Comparison of ENCODE assay signal across 9 mouse cellular contexts in the genomic region with DNA sequence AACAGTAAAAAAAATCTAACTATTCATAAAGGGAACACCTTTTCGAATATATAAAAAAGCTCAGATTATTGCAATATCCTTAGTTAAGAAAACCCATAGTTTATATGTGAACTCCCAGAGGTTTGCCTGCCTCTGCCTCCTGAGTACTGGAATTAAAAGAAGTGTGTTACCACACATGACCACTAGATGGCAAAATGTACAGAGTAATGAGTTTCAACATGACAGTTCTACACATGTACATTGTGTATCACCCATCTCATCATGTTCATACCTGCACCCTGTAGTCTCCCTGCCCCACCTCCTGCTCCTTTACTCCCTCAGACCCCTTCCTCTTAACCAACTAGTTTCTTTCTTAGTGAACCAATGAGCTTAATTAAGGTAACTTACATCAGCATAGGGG. TPM values are rescaled to one million over a fixed set of nuclear protein-coding genes. Genes with fewer than 3 reads are reported as not detected.
DNase-seq lines count a peak whose midpoint lies in the region; ATAC-seq and TF ChIP-seq lines count a peak whose summit lies in the region.
"Had no signal": no experiment of that assay in that cellular context is flagged by ENCODE, and none has a peak within 500 bp of the region (broad histone marks: within the 10 kb centered on the region; RNA-seq: fewer than 3 reads in every experiment).

No protein-coding gene starts in this region.

- no peak overlapping the region for H3K27ac ChIP-seq in MEL (ENCODE audit: control insufficient read depth, low read depth, low read length)
- H3K27ac ChIP-seq: hindbrain, embryonic 14.5 days had no signal

- H3K27me3 ChIP-seq in MEL (ENCODE audit: control insufficient read depth in 1 of 2, insufficient read depth in 2 of 2, low read length in 2 of 2), result no peaks in the 10 kb centered on the region

- no peaks in the 10 kb centered on the region; a peak in 1 of 4 replicates for H3K4me1 ChIP-seq in MEL (ENCODE audit: control insufficient read depth in 1 of 2, insufficient read depth in 2 of 2, low read length in 2 of 2)

- peak; percentile 6 to 26 for DNase-seq in heart, adult 18-20 months
- DNase-seq in heart, adult 9 months (ENCODE audit: low spot score in 2 of 2), result no peak
- DNase-seq in 3T3-L1 (ENCODE audit: low read depth, low spot score), result peak; percentile 73
- DNase-seq in MEL (ENCODE audit: low read depth, low spot score), result peak; percentile 50
- DNase-seq in gastrocnemius, postnatal 36 days, result no peak
- no peak for DNase-seq in right cerebral cortex, postnatal 14 days
- no peak for DNase-seq in adrenal gland, postnatal 4 days (ENCODE audit: low spot score in 2 of 2)

- intact Hi-C loops in gastrocnemius, postnatal 36 days (cut with DNase I), result loop anchor here (5.0 kb wide), 1 partner anchor 33 kb away; no protein-coding TSS in a partner anchor

- no peaks in the 10 kb centered on the region for H3K79me2 ChIP-seq in MEL (ENCODE audit: control insufficient read depth, insufficient read depth, low read length, poor library complexity)

- no peak overlapping the region for H3K9ac ChIP-seq in MEL (ENCODE audit: control insufficient read depth, low read depth, low read length, poor library complexity, severe bottlenecking)
- H3K9ac ChIP-seq: hindbrain, embryonic 14.5 days had no signal

- H3K9me3 ChIP-seq in MEL (replicated peaks; ENCODE audit: insufficient read depth, low read length), result no peaks in the 10 kb centered on the region

- peak; percentile 58 for ATAC-seq in inflammation-experienced regulatory T-cells, adult 6 months

- peak; percentile 38 for TF ChIP-seq RAD21 in MEL (IDR thresholded peaks at IDR 0.05; ENCODE audit: low read depth, low read length)

- no peak for TF ChIP-seq EP300 in MEL (IDR thresholded peaks at IDR 0.05; ENCODE audit: low read depth in 1 of 2, low read length in 2 of 2)

- peaks cover 0 to 4% of the 10 kb centered on the region in 2 experiments; a peak in 2 of 4 replicates for H3K36me3 ChIP-seq in MEL (ENCODE audit: control insufficient read depth in 1 of 2, insufficient read depth in 2 of 2, low read length in 2 of 2)

- no peak overlapping the region for H3K4me3 ChIP-seq in MEL (ENCODE audit: control insufficient read depth in 1 of 2, insufficient read depth in 1 of 2, low read depth in 2 of 2, low read length in 2 of 2)

- TF ChIP-seq POLR2A in MEL (IDR thresholded peaks at IDR 0.05; ENCODE audit: control insufficient read depth in 1 of 2, insufficient read depth in 1 of 2, low read depth in 1 of 2, low read length in 2 of 2, poor library complexity in 1 of 2), result no peak

- TF ChIP-seq CTCF in MEL (IDR thresholded peaks at IDR 0.05 in 2 of 3, conservative IDR thresholded peaks at IDR 0.05 in 1 of 3; ENCODE audit: control insufficient read depth in 1 of 3, insufficient read depth in 1 of 3, low read depth in 2 of 3, low read length in 3 of 3, poor library complexity in 1 of 3, severe bottlenecking in 1 of 3), result peak in 2 of 3 experiments; percentile 50 to 57; a peak in 4 of 6 replicates

TF ChIP-seq in MEL, 35 proteins besides CTCF, POLR2A, EP300 and RAD21:
- TF ChIP-seq MYC (IDR thresholded peaks at IDR 0.05; ENCODE audit: low read depth, low read length) (no peak), SMC3 (IDR thresholded peaks at IDR 0.05; ENCODE audit: low read depth, low read length) (peak; percentile 39; the same call in 1 of the 2 replicates)

RNA-seq across cellular contexts. Expression of gene Slc2a2, which starts 12.0 kb away (rescaled TPM):
- not detected for total RNA-seq in heart, adult 18-20 months (2021)
- total RNA-seq in MEL (2012; rRNA removed), result 0.49 and 1.1 TPM in 2 replicates
- polyA plus RNA-seq in MEL (2012; ENCODE audit: insufficient read depth in 1 of 2, insufficient read length in 2 of 2, low read depth in 1 of 2, low replicate concordance in 2 of 2, missing spikeins in 1 of 2), result under 1 TPM in 1 of 2 experiments, not detected in 1; 0.77 TPM
- under 1 TPM; 0.21 to 0.38 (median 0.27) TPM for polyA plus RNA-seq in inflammation-experienced regulatory T-cells, adult 6 months (2017; shearing (Covaris generic))
- total RNA-seq in gastrocnemius, postnatal 36 days (2021), result not detected
- total RNA-seq in adrenal gland, postnatal 4 days (2021), result 10 to 100 TPM; 11.2 to 22.3 TPM

Comparison
In these comparisons a context has a peak if more than half of its experiments do, and no peak if none do; other contexts are left out.
1. DNase-seq: peak in heart, adult 18-20 months (2 of 2), 3T3-L1 (single experiment) and MEL (single experiment); none in heart, adult 9 months (0 of 2), gastrocnemius, postnatal 36 days (0 of 2), right cerebral cortex, postnatal 14 days (single experiment) and adrenal gland, postnatal 4 days (0 of 2).